22 mouse cellular contexts compared by ENCODE assay signal in the genomic region with DNA sequence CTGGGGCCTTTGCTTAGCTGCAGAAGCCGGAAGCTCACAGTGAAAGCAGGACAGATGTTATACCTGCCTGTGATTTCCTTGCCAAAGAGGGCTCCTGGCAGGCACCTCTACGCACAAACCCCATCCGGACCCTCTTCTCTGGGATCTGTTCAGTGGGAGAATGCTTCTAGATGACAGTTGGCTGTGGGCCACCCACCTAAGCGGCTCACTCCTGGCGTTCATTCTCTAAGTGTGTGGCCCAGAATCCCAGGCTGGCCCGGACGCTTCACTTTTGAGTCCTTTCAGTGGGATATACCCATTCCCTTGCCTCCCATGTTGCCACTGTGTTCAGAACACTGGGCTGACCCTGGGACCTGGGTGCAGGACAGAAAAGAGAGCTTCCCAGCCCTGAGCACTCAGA. TPM values are rescaled to one million over a fixed set of nuclear protein-coding genes. Genes with fewer than 3 reads are reported as not detected.
DNase-seq lines count a peak whose midpoint lies in the region; ATAC-seq and TF ChIP-seq lines count a peak whose summit lies in the region.
"Had no signal": no experiment of that assay in that cellular context is flagged by ENCODE, and none has a peak within 500 bp of the region (broad histone marks: within the 10 kb centered on the region; RNA-seq: fewer than 3 reads in every experiment).

No protein-coding gene starts in this region.

- H3K9me3 ChIP-seq in forebrain, embryonic 14.5 days (replicated peaks; ENCODE audit: control insufficient read depth, low read length): no peaks in the 10 kb centered on the region
- H3K9me3 ChIP-seq in hindbrain, embryonic 15.5 days: no peaks in the 10 kb centered on the region
- no peaks in the 10 kb centered on the region for H3K9me3 ChIP-seq in neural tube, embryonic 13.5 days
- H3K9me3 ChIP-seq: embryonic facial prominence, embryonic 12.5 days; heart, embryonic 12.5 days; stomach, embryonic 15.5 days had no signal

- H3K4me2 ChIP-seq in forebrain, embryonic 14.5 days (ENCODE audit: low read length): no peak overlapping the region
- no peak overlapping the region for H3K4me2 ChIP-seq in hindbrain, embryonic 15.5 days
- H3K4me2 ChIP-seq in neural tube, embryonic 13.5 days: no peak overlapping the region
- H3K4me2 ChIP-seq: embryonic facial prominence, embryonic 12.5 days; heart, embryonic 12.5 days; stomach, embryonic 15.5 days had no signal

- no peaks in the 10 kb centered on the region for H3K27me3 ChIP-seq in forebrain, embryonic 14.5 days (replicated peaks; ENCODE audit: control insufficient read depth, insufficient read depth, low read length)
- peaks cover 2% of the 10 kb centered on the region; the same call in 1 of the 2 replicates for H3K27me3 ChIP-seq in hindbrain, embryonic 15.5 days
- peaks cover 11% of the 10 kb centered on the region; the same call in 1 of the 2 replicates for H3K27me3 ChIP-seq in neural tube, embryonic 13.5 days
- H3K27me3 ChIP-seq: Patski; stomach, embryonic 15.5 days had no signal

- peak overlapping the region; percentile 89 for H3K27ac ChIP-seq in layer of hippocampus, adult 2 months
- peak overlapping the region; percentile 63 for H3K27ac ChIP-seq in forebrain, embryonic 14.5 days (ENCODE audit: low read depth, low read length)
- 0 out of 2 replicates have a peak overlapping the region, but pooled peaks have one; percentile 20 for H3K27ac ChIP-seq in hindbrain, embryonic 15.5 days (replicated peaks)
- peak overlapping the region; percentile 78 for H3K27ac ChIP-seq in neural tube, embryonic 13.5 days (replicated peaks)
- H3K27ac ChIP-seq: embryonic facial prominence, embryonic 12.5 days; liver, embryonic 14.5 days; stomach, embryonic 15.5 days had no signal

- WGBS in forebrain, embryonic 14.5 days: 34% methylated on average over 7 of the region's 7 CpGs
- WGBS in hindbrain, embryonic 15.5 days: 48% methylated on average over 7 of the region's 7 CpGs
- WGBS in neural tube, embryonic 13.5 days: 60% methylated on average over 7 of the region's 7 CpGs

- H3K4me1 ChIP-seq in forebrain, embryonic 14.5 days (ENCODE audit: control insufficient read depth, insufficient read depth, low read length): peaks cover 42% of the 10 kb centered on the region
- H3K4me1 ChIP-seq in hindbrain, embryonic 15.5 days (replicated peaks): peaks cover 39% of the 10 kb centered on the region
- peaks cover 54% of the 10 kb centered on the region for H3K4me1 ChIP-seq in neural tube, embryonic 13.5 days (replicated peaks)

- H3K9ac ChIP-seq in forebrain, embryonic 14.5 days (ENCODE audit: low read length): no peak overlapping the region
- H3K9ac ChIP-seq in hindbrain, embryonic 15.5 days: no peak overlapping the region
- no peak overlapping the region for H3K9ac ChIP-seq in neural tube, embryonic 13.5 days
- H3K9ac ChIP-seq: embryonic facial prominence, embryonic 12.5 days; heart, embryonic 12.5 days; liver, embryonic 14.5 days; stomach, embryonic 15.5 days had no signal

- no peaks in the 10 kb centered on the region for H3K36me3 ChIP-seq in forebrain, embryonic 14.5 days (ENCODE audit: control insufficient read depth, insufficient read depth, low read length)
- H3K36me3 ChIP-seq in hindbrain, embryonic 15.5 days: no peaks in the 10 kb centered on the region
- no peaks in the 10 kb centered on the region for H3K36me3 ChIP-seq in neural tube, embryonic 13.5 days
- H3K36me3 ChIP-seq: embryonic facial prominence, embryonic 12.5 days; heart, embryonic 12.5 days; stomach, embryonic 15.5 days had no signal

- no peak for ATAC-seq in forebrain, embryonic 14.5 days
- ATAC-seq in hindbrain, embryonic 15.5 days (ENCODE audit: low FRiP score, low read depth): no peak
- ATAC-seq in neural tube, embryonic 13.5 days (ENCODE audit: low read depth): no peak
- ATAC-seq: lung, postnatal 0 days; Patski had no signal

- TF ChIP-seq CTCF in layer of hippocampus, adult 2 months (conservative IDR thresholded peaks at IDR 0.05): no peak

- H3K4me3 ChIP-seq in layer of hippocampus, adult 2 months: no peak overlapping the region
- H3K4me3 ChIP-seq in forebrain, embryonic 14.5 days (ENCODE audit: low read depth, low read length): no peak overlapping the region
- H3K4me3 ChIP-seq in hindbrain, embryonic 15.5 days: no peak overlapping the region
- no peak overlapping the region for H3K4me3 ChIP-seq in neural tube, embryonic 13.5 days
- H3K4me3 ChIP-seq: embryonic facial prominence, embryonic 12.5 days; heart, embryonic 12.5 days; stomach, embryonic 15.5 days had no signal

- DNase-seq in layer of hippocampus, adult 2 months (ENCODE audit: low spot score in 2 of 2): no peak
- DNase-seq in layer of hippocampus, postnatal 25 days (ENCODE audit: extremely low spot score in 1 of 2, low spot score in 1 of 2): no peak
- no peak for DNase-seq in forebrain, embryonic 14.5 days (ENCODE audit: low spot score)
- no peak for DNase-seq in heart, postnatal 4 days
- DNase-seq in frontal cortex, postnatal 10 days (ENCODE audit: low spot score in 2 of 2): no peak
- DNase-seq: adrenal gland, postnatal 25 days; kidney, adult 11 months; kidney, postnatal 10 days; right cerebral cortex, postnatal 14 days; thymus, adult 2 months had no signal

RNA-seq across cellular contexts. Expression of a gene that starts 23.3 kb away (rescaled TPM):
- 10 to 100 TPM; 17.1 to 17.7 TPM for total RNA-seq in layer of hippocampus, adult 2 months (2021)
- 10 to 100 TPM in 1 of 2 experiments, 1 to 10 TPM in 1; 9.3 to 12.9 TPM for total RNA-seq in layer of hippocampus, postnatal 25 days (2021)
- polyA plus RNA-seq in forebrain, embryonic 14.5 days (2014; fragmentation: Nextera tagmentation; extraction: Ambion mirVana): 9.9 and 11.1 TPM in 2 replicates
- 16.0 and 17.5 TPM in 2 replicates for polyA plus RNA-seq in hindbrain, embryonic 15.5 days (2015; fragmentation: Nextera tagmentation; extraction: Ambion mirVana)
- 47.5 and 48.5 TPM in 2 replicates for polyA plus RNA-seq in neural tube, embryonic 13.5 days (2015; fragmentation: Nextera tagmentation; extraction: Ambion mirVana)
- under 1 TPM; 0.11 to 0.26 TPM for total RNA-seq in heart, postnatal 4 days (2021)
- total RNA-seq: common myeloid progenitor, adult 5-6 weeks; megakaryocyte, adult 5-6 weeks had no signal

RNA-seq across cellular contexts. Expression of a gene that starts 31.8 kb away (rescaled TPM):
- total RNA-seq in layer of hippocampus, adult 2 months (2021): under 1 TPM; 0.29 to 0.49 TPM
- 1 to 10 TPM in 1 of 2 experiments, under 1 TPM in 1; 0.49 to 2.4 TPM for total RNA-seq in layer of hippocampus, postnatal 25 days (2021)
- 0.48 and 1.1 TPM in 2 replicates for polyA plus RNA-seq in forebrain, embryonic 14.5 days (2014; fragmentation: Nextera tagmentation; extraction: Ambion mirVana)
- 0.38 and 0.58 TPM in 2 replicates for polyA plus RNA-seq in hindbrain, embryonic 15.5 days (2015; fragmentation: Nextera tagmentation; extraction: Ambion mirVana)
- polyA plus RNA-seq in neural tube, embryonic 13.5 days (2015; fragmentation: Nextera tagmentation; extraction: Ambion mirVana): 0.33 and 0.58 TPM in 2 replicates
- total RNA-seq in heart, postnatal 4 days (2021): not detected
- total RNA-seq: common myeloid progenitor, adult 5-6 weeks; gastrocnemius, adult 18-20 months; heart, postnatal 25 days; megakaryocyte, adult 5-6 weeks had no signal
- polyA plus RNA-seq: heart, embryonic 12.5 days; liver, embryonic 14.5 days had no signal

Comparison
In these comparisons a context has a peak if more than half of its experiments do, and no peak if none do; other contexts are left out.
1. H3K27ac ChIP-seq: peak in every context shown above with its lines; median percentile 89 in layer of hippocampus, adult 2 months; 78 in neural tube, embryonic 13.5 days; 63 in forebrain, embryonic 14.5 days; 20 in hindbrain, embryonic 15.5 days.
2. RNA of a gene that starts 23.3 kb away (total RNA-seq): 17.1 to 17.7 TPM in layer of hippocampus, adult 2 months and 9.3 to 12.9 TPM in layer of hippocampus, postnatal 25 days; 0.11 to 0.26 TPM in heart, postnatal 4 days; every median in the first group is over 4 times any median in the second.